Mouse (Mus musculus): ENCODE data around the gene Tfcp2.
A peak's percentile ranks its signal among the peaks of the same experiment; 100 is the strongest.

Tfcp2 gene

DNA sequence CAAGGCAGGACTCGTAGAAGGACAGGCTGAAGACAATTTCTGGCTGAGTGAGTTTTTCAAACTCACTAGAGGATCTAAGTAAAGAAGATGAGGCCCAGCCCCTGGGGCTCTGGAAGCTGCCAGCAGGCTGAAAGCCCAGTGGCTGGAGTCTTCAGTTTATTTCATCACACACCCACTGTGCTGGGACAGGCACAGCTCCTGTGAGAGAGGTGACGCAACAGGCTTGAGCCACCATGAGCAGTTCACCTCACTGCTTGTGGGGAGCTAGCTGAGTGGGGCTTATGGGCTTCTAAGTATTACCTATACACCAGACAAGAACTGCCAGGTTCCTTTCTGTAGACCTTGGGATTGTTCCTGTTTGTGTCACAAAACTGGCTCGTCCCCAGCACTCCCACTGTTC is 66.2 kb downstream of the Tfcp2 start:
- no peak for DNase-seq (ENCODE audit: low spot score)

DNA sequence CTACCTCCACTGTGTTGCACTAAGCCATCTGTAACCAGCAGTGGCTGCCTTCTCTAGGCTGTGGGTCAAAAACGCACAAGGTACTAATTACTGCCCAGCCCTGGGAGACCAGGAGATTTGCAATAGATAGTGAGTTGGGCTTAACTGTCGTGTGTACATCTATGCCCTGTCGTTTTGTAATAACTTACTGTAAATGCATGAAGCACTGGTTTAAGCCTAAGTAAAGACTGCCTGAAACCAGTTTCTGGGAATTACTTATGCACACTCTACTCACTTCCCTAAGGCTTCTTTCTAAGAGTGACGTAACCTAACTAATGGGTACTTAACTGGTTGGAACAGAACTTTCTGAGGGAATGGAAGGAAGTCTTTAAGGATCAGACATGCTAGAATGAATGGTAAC is 72.9 kb downstream of the Tfcp2 start:
- no peak for DNase-seq (ENCODE audit: low spot score)

DNA sequence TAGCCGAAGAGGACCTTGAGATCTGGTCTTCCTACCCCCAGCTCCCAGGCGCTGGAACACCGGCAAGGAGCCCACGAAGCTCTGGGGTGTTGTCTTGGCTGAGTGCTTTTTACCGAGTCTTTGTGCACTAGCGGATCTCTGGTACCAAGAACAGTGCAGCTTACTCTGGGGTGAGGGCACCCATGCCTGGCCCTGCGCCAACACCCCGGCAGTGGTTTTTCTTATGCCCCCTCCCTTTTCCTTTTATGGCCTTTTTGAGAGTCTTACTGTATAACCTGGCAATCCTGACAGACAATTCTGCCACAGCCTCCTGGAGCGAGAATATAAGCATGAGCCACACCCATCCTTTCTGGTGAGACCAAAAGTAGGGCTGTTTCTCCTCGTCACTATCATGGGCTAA is 73.5 kb downstream of the Tfcp2 start:
- no peak for DNase-seq (ENCODE audit: low spot score)

DNA sequence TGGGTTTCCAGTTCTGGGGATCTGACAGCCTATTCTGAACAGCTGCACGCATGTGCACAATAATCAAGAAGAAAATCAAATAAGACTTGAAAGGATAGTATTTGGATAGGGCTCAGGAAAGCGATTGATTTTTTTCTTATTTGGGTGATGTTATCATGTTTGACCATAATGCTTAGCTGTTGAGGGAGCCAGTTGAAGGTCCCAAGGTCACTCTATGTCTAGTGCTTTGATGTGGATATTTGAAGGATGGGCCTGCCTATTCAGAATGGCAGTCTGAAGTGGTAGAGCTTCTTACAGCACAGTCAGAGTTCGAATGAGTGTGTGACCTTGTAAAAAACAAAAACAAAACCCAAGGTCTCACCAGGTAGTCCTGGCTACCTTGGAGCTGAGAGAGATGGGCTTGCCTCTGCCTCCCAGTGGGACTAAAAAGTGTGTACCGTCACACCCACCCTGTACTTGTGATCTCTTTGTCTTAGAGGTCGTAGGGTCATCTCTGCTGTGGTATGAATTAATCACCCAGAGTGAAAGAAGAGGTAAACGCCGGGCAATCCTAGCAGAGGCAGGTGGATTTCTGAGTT is 77.8 kb downstream of the Tfcp2 start:
- DNase-seq (ENCODE audit: low spot score) = no peak

DNA sequence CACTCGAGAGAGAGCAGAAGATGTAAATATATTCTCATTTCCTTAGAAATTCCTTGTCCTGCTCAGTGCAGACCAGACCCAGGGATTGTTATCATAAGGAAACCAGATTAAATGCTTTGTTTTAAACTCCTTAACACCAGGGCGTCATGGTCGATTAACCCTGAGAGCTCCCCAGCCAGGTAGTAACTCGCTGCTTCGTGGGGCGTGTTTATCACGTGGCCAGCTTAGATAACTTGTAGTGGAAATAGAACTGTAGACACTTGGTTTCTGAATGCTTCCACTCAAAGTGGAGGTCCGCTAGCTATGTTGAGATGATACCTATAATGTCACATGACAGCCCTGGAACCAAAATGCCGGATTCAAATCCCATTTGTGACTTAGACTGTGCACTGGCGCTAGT is 81.8 kb downstream of the Tfcp2 start:
- DNase-seq (ENCODE audit: low spot score) = no peak

DNA sequence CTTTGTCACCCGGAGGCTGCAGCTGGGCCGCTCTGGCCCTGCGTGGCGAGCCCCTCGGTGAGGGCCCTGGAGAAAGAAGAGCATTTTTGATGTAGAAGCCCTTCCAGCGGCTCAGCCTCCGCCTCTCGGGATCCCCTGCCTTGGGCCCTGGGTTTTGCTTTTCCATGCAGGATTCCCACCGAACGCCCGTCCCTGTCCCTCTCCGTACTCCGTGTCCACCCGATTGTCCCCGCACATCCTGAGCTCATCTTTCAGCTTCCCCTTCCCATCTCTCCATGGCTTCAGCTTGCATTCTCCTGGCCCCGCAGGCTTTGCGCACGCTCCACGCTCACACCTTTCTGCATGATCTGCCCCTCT is 82.6 kb downstream of the Tfcp2 start:
- DNase-seq (ENCODE audit: low spot score) = no peak

DNA sequence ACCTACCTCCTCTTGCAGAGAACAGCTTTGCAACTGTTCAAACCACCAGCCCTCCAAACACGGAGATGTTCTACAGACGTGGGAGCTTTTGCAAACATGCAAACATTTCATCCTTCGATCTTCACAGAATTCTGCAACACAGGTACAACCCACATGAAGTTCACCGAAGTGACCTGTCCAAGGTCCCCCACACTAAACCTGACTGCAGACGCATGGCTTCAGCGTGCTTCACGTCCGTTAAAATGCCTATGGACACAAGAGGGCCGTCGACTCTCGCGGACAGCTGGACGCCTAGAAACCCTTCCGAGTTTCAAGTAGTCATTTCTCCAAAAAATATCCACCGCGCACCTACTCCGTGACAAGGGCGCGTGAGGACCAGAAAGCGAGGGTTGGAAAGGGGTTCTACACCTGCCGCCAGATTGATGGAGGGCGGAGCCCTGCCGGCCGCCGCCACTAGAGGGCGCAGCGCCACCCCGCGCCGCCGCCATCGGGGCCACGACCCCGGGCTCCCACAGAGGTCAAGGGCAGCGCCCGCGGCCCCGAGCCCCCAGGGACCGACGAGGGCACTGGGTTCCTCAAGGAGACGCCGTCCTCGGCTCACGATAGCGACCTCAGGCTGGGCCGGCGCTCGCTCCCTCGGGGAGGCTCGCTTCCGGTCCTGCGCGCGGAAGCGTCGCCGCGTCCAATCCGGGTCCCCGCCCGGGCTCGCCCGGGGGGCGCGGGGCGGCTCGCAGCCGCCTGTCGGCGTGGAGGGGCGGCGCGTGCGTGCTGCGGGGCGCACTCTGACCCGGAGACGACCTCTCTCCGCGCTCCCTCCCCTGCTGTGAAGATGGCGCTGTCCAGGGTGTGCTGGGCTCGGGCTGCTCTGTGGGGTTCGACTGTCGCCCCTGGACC is 83.3 kb downstream of the Tfcp2 start, which contains the start of gene Letmd1:
TSS of gene Letmd1 (plus strand) at position 729 of the 894 bp plus-strand sequence.
- DNase-seq (ENCODE audit: low spot score) = peak; percentile 65

DNA sequence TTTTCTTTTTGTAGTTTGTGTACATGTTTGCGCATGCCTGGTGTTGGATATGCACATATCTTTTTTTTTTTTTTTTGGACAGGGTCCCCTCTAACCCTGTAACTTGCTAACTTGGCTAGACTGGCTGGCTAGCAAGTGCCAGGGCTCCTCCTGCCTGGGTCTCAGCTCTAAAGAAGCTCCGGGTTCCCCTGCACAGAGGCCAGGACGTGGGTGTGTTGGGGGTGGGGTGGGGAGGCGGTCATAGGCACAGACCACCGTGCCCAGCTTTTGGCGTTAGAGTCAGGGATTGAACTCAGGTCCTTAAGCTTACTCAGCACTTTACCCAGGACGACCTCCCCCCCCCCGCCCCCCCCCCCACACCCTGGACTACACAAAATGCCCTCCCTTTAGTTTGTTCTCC is 84.1 kb downstream of the Tfcp2 start:
- no peak for DNase-seq (ENCODE audit: low spot score)

DNA sequence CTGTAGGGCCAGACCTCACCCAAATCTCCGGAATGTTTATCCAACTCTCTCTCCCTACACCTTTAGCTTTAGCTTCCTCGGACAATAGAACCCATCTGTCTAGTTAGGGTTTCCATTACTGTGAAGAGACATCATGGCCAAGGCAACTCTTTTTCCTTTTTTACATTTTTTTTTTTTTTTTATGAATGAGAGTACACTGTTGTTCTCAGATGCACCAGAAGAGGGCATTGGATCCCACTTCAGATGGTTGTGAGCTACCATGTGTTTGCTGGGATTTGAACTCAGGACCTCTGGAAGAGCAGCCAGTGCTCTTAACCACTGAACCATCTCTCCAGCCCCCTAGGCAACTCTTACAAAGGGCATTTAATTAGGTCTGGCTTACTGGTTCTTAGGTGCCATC is 86.4 kb downstream of the Tfcp2 start:
- no peak for DNase-seq (ENCODE audit: low spot score)

DNA sequence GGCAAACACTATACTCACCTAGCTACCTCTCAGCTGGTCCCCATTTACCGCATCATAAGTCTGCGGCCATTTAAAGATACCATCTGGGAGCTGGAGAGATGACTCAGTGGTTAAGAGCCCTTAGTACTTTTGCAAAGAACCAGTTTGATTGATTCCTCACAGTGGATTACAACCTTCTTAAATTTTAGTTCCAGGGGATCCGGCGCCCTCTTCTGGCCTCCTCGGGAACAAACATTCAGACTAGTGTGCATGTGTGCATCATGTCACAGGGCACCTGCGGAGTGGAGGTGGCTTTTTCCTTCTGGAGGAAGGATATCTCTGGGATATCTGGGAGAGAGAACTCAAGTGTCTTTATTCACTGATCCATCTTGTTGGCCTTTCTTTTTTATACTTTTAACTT is 88.1 kb downstream of the Tfcp2 start:
- DNase-seq (ENCODE audit: low spot score) = no peak

DNA sequence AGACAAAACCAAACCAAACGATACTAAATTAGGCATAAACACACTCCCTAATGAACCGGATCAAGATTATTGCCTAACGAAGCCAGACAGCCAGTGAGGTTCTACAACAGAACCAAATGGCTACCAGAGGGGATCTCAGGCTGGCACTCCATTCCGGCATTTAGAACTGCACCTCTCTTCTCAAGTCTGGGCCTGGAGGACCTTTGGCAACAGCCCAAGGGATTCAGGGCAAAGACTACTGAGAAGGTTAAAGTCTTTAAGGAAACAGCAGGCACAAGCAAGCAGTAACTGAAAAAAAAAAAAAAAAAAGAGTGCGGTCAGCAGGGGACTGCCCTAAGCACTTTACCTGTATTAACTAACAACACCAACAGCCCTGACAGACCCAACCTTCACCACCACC is 89.7 kb downstream of the Tfcp2 start:
- no peak for DNase-seq (ENCODE audit: low spot score)

DNA sequence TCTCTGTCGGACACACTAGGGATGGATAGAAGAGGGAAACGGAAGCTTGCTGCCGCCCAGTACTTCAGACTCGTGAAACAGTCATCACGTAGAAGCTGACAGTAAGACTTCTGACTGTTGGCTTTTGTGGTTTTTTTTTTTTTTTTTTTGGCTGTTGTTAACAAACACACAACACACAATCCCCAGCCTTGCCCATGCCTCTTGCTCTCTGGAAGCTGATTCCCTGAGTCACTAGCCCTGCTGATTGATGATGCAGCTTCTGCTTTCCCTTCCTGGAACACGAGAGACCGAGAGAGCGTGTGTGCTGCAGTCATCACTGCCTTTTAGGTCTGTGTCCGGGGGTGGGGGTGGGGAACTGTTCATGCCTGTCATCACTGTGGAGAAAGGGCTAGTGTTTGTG is 90.2 kb downstream of the Tfcp2 start:
- no peak for DNase-seq (ENCODE audit: low spot score)

DNA sequence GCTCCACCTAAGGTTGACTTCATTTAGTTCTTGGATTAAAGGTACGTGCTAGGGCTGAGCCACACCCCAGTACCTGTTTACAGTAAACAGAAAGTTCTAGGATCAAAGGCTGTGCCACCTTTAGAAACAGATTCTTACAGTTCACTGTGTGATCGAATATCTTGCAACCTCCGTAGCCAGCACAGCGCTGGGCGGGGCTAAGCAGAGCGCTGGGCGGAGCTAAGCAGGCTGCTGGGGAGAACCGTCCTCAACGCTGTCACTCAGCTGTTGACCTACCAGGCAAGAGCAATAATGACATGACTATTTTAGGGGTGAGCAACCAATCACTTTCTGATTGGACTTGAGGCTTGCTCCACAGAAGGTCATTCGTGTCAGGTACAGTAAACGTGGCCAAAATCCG is 90.9 kb downstream of the Tfcp2 start:
- no peak for DNase-seq (ENCODE audit: low spot score)

DNA sequence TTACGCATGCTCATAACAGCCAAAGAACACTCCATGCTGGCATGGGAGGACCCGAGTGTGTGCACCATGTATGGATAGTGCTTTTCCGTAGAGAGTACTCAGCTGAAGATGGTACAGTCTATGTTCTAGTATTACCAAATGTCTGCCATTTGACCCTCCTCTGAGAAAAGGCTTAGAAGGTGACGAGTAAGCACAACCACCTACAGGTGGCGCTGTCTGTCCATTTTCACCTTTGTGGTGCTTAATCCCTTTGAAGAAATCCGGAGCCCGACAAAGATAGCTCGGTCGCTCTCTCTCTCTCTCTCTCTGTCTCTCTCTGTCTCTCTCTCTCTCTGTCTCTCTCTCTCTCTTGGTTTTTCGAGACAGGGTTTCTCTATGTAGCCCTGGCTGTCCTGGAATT is 93.8 kb downstream of the Tfcp2 start:
- no peak for DNase-seq (ENCODE audit: low spot score)

DNA sequence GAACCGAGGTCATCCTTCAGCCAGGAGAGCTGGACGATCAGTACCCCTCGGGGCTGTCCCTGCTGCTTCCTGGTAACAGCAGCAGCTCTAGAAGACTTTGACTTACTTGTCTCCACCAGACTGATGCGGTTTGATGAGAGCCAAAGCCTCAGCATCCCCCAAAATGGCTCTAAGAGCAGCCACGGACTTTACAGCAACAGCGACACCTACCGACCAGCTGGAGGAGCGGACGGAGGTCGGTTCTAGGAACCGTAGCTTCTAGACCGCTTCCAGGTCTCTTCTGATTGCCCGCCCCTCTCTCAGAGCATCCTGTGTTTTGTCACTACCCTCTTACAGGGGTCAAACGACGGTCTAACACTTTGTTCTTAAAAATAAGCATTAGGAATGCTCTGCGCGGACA is 94.5 kb downstream of the Tfcp2 start:
- DNase-seq (ENCODE audit: low spot score) = peak; percentile 42

DNA sequence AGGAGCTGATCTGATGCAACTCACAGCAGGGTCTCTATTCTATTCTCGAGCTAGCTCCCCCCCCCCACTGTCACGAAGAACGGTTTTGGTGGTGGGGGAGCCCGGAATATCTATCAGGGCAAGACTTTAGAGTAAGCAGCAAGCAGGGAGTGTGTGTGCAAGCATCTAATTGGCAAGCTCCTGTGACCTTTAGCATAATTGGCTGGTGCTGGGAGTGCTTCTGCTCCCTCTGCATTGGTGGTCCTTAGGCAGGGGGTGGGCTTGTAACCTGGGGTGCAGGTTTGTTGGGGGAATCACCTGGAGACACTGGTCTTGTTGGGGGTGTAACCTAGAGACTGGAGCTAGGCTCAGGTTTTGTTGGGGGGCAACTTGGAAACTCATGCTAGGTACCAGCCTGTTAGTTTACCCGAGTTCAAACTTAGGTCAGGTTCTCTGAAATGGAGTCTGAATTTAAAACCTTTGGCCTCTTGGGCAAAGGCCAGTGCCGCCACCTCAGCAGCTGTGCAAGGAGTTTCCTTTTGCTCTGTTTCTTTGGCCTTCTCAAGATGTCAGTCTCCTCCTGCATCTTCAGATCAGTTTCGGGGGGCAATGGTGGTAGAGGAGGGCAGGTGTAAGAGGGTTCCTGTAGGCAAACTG is 95.3 kb downstream of the Tfcp2 start:
- no peak for DNase-seq (ENCODE audit: low spot score)

DNA sequence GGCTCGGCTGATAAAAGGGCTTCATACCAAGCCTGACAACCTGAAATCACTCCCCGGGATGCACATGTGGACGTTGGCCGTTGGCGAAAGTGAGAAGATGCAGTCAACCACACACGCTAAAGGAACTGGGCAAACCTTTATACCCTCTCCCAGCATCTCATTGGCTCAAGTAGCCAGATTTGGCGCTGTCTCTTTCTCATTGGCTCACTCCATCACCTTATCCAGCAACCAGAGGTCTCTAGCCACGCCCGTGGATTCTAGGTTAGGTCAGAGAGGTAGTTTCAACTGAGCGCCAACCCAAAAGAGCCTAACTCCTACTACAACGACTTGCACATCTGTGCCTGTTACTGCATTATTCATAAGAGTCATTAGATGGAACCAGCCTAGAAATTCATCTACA is 99.3 kb downstream of the Tfcp2 start:
- DNase-seq (ENCODE audit: low spot score) = no peak

DNA sequence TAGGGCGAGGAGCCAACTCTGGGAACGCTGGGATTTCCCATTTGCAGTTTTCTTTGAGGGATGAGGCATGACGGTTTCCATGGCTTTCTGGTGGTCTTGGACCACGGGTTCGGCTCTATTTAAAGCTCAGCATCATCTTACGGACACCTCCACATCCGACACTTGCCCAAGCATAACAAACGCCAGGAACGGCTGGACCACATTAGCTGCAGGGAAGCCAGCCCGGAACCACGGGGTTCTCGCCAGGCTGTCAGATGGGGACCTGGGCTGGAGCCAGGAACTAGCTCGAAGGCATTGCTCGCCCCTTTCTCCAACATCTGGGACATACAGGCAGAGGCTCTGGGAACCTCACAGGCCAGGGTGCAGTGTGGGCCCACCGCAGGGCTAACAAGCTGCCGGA is 100.6 kb downstream of the Tfcp2 start:
- no peak for DNase-seq (ENCODE audit: low spot score)

DNA sequence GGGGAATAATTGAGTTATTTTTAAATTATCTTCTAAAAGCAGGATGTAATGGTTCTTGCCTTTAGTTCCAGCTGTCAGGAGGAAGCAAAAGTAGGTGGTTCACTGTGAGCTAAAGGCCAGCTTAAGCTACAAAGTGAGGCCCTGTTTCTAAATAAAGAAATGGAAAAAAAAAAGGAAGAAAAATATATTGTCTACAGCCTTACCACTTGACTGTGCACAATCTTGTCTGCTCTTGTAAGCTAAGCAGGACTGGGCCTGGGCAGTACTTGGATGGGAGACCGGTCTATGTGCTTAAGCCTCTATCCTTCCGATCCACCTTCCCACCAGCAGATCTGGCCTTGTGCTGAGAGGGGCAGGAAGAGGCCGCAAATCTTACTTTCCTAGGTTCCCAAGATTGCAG is 102.3 kb downstream of the Tfcp2 start:
- DNase-seq (ENCODE audit: low spot score) = no peak

DNA sequence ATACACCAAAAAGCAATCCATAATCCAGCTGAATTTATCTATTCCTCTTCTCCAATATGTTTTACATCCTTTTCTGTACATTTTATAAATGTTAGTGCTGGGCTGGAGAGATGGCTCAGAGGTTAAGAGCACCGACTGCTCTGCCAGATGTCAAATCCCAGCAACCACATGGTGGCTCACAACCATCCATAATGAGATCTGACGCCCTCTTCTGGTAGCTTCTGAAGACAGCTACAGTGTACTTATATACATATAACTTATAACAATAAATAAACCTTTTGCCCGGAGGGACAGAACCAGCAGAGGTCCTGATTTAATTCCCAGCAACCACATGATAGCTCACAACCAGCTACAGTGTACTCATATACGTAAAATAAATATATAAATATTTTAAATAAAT is 103.2 kb downstream of the Tfcp2 start:
- no peak for DNase-seq (ENCODE audit: low spot score)
